8 mouse cellular contexts compared by ENCODE assay signal in genomic region chr14:10453001-10453861, GRCm38 (mm10).
DNase-seq lines count a peak whose midpoint lies in the region; ATAC-seq and TF ChIP-seq lines count a peak whose summit lies in the region.

No protein-coding gene starts in this region.

- no peaks in the 10 kb centered on the region for H3K9me3 ChIP-seq in erythroblast, embryonic 14.5 days (ENCODE audit: control insufficient read depth, low read length)
- H3K9me3 ChIP-seq in forebrain, embryonic 12.5 days = no peaks in the 10 kb centered on the region
- H3K9me3 ChIP-seq in hindbrain, embryonic 12.5 days (replicated peaks) = no peaks in the 10 kb centered on the region
- H3K9me3 ChIP-seq in limb, embryonic 14.5 days (ENCODE audit: control insufficient read depth, low read length) = no peaks in the 10 kb centered on the region
- no peaks in the 10 kb centered on the region for H3K9me3 ChIP-seq in midbrain, embryonic 13.5 days
- H3K9me3 ChIP-seq in stomach, embryonic 14.5 days (ENCODE audit: control insufficient read depth, low read depth, low read length) = no peaks in the 10 kb centered on the region

- peaks cover 23% of the 10 kb centered on the region for H3K4me1 ChIP-seq in erythroblast, embryonic 14.5 days (ENCODE audit: control insufficient read depth)
- peaks cover 14% of the 10 kb centered on the region for H3K4me1 ChIP-seq in forebrain, embryonic 12.5 days
- H3K4me1 ChIP-seq in hindbrain, embryonic 12.5 days = peaks cover 10% of the 10 kb centered on the region
- H3K4me1 ChIP-seq in limb, embryonic 14.5 days (ENCODE audit: control insufficient read depth, insufficient read depth, low read length) = peaks cover 9% of the 10 kb centered on the region
- peaks cover 10% of the 10 kb centered on the region for H3K4me1 ChIP-seq in midbrain, embryonic 13.5 days (replicated peaks)
- H3K4me1 ChIP-seq in stomach, embryonic 14.5 days (ENCODE audit: control insufficient read depth, insufficient read depth, low read length) = no peaks in the 10 kb centered on the region

- DNase-seq in adrenal gland, adult (ENCODE audit: inconsistent age in 2 of 2, low spot score in 1 of 2) = peak; percentile 23 to 80
- peak; percentile 22 for DNase-seq in limb, embryonic 14.5 days (ENCODE audit: low spot score)

- no peak for TF ChIP-seq POLR2A in limb, embryonic 14.5 days (IDR thresholded peaks at IDR 0.05; ENCODE audit: borderline replicate concordance, extremely low read depth, insufficient read depth, insufficient read length)

- H3K4me3 ChIP-seq in erythroblast, embryonic 14.5 days (replicated peaks) = peak overlapping the region; percentile 57
- H3K4me3 ChIP-seq in forebrain, embryonic 12.5 days (replicated peaks) = peak overlapping the region; percentile 2; the same call in 1 of the 2 replicates
- H3K4me3 ChIP-seq in hindbrain, embryonic 12.5 days = peak overlapping the region; percentile 13; the same call in 1 of the 2 replicates
- peak overlapping the region; percentile 10; the same call in 1 of the 2 replicates for H3K4me3 ChIP-seq in limb, embryonic 14.5 days (replicated peaks; ENCODE audit: low read length)
- peak overlapping the region; percentile 28 for H3K4me3 ChIP-seq in midbrain, embryonic 13.5 days (replicated peaks)
- no peak overlapping the region for H3K4me3 ChIP-seq in stomach, embryonic 14.5 days (ENCODE audit: low read depth, low read length)

- H3K36me3 ChIP-seq in erythroblast, embryonic 14.5 days (ENCODE audit: control insufficient read depth) = no peaks in the 10 kb centered on the region
- no peaks in the 10 kb centered on the region for H3K36me3 ChIP-seq in forebrain, embryonic 12.5 days (replicated peaks)
- H3K36me3 ChIP-seq in hindbrain, embryonic 12.5 days = no peaks in the 10 kb centered on the region
- no peaks in the 10 kb centered on the region for H3K36me3 ChIP-seq in limb, embryonic 14.5 days (ENCODE audit: control insufficient read depth, insufficient read depth, low read length)
- H3K36me3 ChIP-seq in midbrain, embryonic 13.5 days = no peaks in the 10 kb centered on the region
- H3K36me3 ChIP-seq in stomach, embryonic 14.5 days (ENCODE audit: control insufficient read depth, insufficient read depth, low read length) = no peaks in the 10 kb centered on the region

- whole genome bisulfite sequencing in forebrain, embryonic 12.5 days = 21% methylated on average over 14 of the region's 14 CpGs
- 19% methylated on average over 14 of the region's 14 CpGs for WGBS in hindbrain, embryonic 12.5 days
- 11% methylated on average over 14 of the region's 14 CpGs for WGBS in limb, embryonic 14.5 days
- WGBS in midbrain, embryonic 13.5 days = 12% methylated on average over 14 of the region's 14 CpGs
- WGBS in stomach, embryonic 14.5 days = 10% methylated on average over 14 of the region's 14 CpGs

- ATAC-seq in erythroblast, adult 5-6 weeks (replicated peaks; ENCODE audit: low FRiP score, poor library complexity, severe bottlenecking) = no peak
- peak; percentile 82 for ATAC-seq in forebrain, embryonic 12.5 days (ENCODE audit: low FRiP score)
- ATAC-seq in hindbrain, embryonic 12.5 days (ENCODE audit: low FRiP score) = peak; percentile 79
- ATAC-seq in limb, embryonic 14.5 days (ENCODE audit: low FRiP score, low read depth) = peak; percentile 70
- ATAC-seq in midbrain, embryonic 13.5 days = peak; percentile 85
- peak; percentile 83 for ATAC-seq in stomach, embryonic 14.5 days (ENCODE audit: insufficient number of reproducible peaks, insufficient read depth, low FRiP score, low read depth)

- H3K27ac ChIP-seq in forebrain, embryonic 12.5 days = no peak overlapping the region
- no peak overlapping the region for H3K27ac ChIP-seq in hindbrain, embryonic 12.5 days
- H3K27ac ChIP-seq in limb, embryonic 14.5 days (replicated peaks; ENCODE audit: low read depth, low read length) = no peak overlapping the region
- no peak overlapping the region for H3K27ac ChIP-seq in midbrain, embryonic 13.5 days
- no peak overlapping the region; the same call in 1 of the 2 replicates for H3K27ac ChIP-seq in stomach, embryonic 14.5 days (ENCODE audit: low read length)

- H3K9ac ChIP-seq in forebrain, embryonic 12.5 days = no peak overlapping the region
- H3K9ac ChIP-seq in hindbrain, embryonic 12.5 days = no peak overlapping the region
- peak overlapping the region; percentile 25; the same call in 1 of the 2 replicates for H3K9ac ChIP-seq in limb, embryonic 14.5 days (ENCODE audit: low read depth, low read length, severe bottlenecking)
- peak overlapping the region; percentile 23; the same call in 1 of the 2 replicates for H3K9ac ChIP-seq in midbrain, embryonic 13.5 days (replicated peaks)
- no peak overlapping the region for H3K9ac ChIP-seq in stomach, embryonic 14.5 days (replicated peaks; ENCODE audit: low read depth, low read length)

- no peaks in the 10 kb centered on the region for H3K27me3 ChIP-seq in erythroblast, embryonic 14.5 days (ENCODE audit: control insufficient read depth)
- 0 out of 2 replicates have a peak, but pooled peaks cover 8% of the 10 kb centered on the region for H3K27me3 ChIP-seq in forebrain, embryonic 12.5 days
- H3K27me3 ChIP-seq in hindbrain, embryonic 12.5 days = no peaks in the 10 kb centered on the region
- H3K27me3 ChIP-seq in limb, embryonic 14.5 days (ENCODE audit: control insufficient read depth, insufficient read depth, low read length) = no peaks in the 10 kb centered on the region
- H3K27me3 ChIP-seq in midbrain, embryonic 13.5 days = no peaks in the 10 kb centered on the region
- H3K27me3 ChIP-seq in stomach, embryonic 14.5 days (ENCODE audit: control insufficient read depth, insufficient read depth, low read length) = no peaks in the 10 kb centered on the region

- peak overlapping the region; percentile 35 for H3K4me2 ChIP-seq in forebrain, embryonic 12.5 days
- H3K4me2 ChIP-seq in hindbrain, embryonic 12.5 days (replicated peaks) = peak overlapping the region; percentile 43
- H3K4me2 ChIP-seq in limb, embryonic 14.5 days (replicated peaks; ENCODE audit: low read depth, low read length, severe bottlenecking) = peak overlapping the region; percentile 39
- H3K4me2 ChIP-seq in midbrain, embryonic 13.5 days (replicated peaks) = peak overlapping the region; percentile 47
- H3K4me2 ChIP-seq in stomach, embryonic 14.5 days (replicated peaks; ENCODE audit: low read depth, low read length) = peak overlapping the region; percentile 39

Comparison
In these comparisons a context has a peak if more than half of its experiments do, and no peak if none do; other contexts are left out.
1. H3K9ac ChIP-seq: peak in limb, embryonic 14.5 days (single experiment) and midbrain, embryonic 13.5 days (single experiment); none in forebrain, embryonic 12.5 days (single experiment), hindbrain, embryonic 12.5 days (single experiment) and stomach, embryonic 14.5 days (single experiment).
2. Peak in every context shown above with its lines, with median percentiles within 50 percentile points of each other: H3K4me2 ChIP-seq.